Mouse (Mus musculus): ENCODE results near the gene Phtf1. TPM values are rescaled to one million over a fixed set of nuclear protein-coding genes. Genes with fewer than 3 reads are reported as not detected.
A peak's percentile ranks its signal among the peaks of the same experiment; 100 is the strongest.

The Phtf1 gene
- total RNA-seq (2021), result 10 to 100 TPM; 10.1 to 11.2 TPM
- long read RNA-seq, experiment 1, full-length matches to known transcripts, result 16 of 21 reads
- long read RNA-seq, experiment 1, partial matches to known transcripts, result 1 of 21 reads
- long read RNA-seq, experiment 1, other reads (novel, unspliced or antisense), result 4 of 21 reads
- long read RNA-seq, experiment 2, transcript Phtf1-202 (19 exons, 3,327 nt), result major isoform, 9 of 13 reads
- long read RNA-seq, experiment 2, partial matches to known transcripts, result 0 of 13 reads
- long read RNA-seq, experiment 2, other reads (novel, unspliced or antisense), result 2 of 13 reads

DNA sequence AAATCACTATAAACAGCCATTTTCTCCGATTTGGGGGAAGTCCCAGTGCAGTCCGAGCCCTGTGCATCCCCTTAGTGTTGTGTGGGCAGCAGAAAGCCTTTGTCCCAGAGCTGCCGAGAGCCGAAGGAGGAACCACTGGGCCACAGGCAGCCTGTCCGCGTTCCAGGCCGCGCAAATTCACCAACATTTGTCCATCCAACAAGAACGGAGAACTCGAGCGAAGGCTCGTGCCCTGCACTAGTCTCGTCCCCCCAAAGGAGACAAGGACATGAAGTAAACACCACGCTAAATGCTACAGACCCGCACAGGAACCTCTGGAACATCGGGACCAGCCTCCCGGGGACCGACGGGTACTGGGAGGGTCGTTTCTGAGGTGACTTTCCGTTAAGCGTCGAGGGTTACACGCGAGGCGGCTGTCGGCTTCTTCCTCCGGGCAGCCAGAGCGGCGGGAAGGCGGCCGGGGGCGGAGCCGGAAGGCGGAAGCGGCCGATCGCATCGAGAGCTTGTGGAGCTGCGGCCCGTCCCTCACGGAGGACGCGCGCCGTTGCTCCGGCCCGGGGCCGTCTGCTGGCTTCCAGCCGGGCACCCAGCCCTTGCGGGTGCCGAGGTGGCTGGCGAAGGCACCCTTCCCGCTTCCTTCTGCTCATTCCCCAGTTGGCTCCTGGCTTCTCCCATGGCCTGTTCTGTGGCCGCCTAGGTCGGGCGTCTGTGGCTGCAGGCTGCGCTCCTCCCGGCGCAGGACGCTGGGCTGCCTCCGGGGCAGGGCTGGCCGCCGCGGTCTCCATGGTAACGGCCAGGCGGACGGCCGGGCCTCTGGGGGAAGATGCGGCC is at the start of gene Phtf1:
Gene Phtf1 (plus strand): TSS at position 250 of the 831 bp plus-strand sequence.
- intact Hi-C loops (cut with DNase I), result loop anchor here (2.0 kb wide), 1 partner anchor 53 kb away; the partner anchor contains the start of gene Rsbn1
- peak; percentile 89 to 90 for DNase-seq

DNA sequence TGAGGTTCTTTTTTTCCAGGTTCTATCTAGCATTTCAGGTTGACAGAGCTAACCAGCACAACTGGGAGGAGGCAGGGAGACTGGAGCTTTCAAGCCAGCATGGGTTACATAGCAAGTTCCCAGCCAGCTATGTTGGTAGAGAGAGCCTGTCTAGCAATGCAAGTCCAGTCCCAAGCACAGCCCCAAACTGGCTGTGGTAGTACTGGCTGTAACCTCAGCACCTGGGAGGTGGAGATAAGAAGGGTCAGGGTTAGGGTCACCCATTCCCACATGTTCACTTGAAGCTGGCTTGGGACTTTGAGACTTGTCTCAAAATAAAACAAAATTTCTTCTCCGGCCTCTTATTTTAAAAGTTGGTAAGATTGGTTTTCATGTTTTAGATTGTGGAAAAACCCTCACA is 47.8 kb upstream of the Phtf1 start:
- no peak for DNase-seq
- intact Hi-C loops (cut with DNase I), result no loop called here

DNA sequence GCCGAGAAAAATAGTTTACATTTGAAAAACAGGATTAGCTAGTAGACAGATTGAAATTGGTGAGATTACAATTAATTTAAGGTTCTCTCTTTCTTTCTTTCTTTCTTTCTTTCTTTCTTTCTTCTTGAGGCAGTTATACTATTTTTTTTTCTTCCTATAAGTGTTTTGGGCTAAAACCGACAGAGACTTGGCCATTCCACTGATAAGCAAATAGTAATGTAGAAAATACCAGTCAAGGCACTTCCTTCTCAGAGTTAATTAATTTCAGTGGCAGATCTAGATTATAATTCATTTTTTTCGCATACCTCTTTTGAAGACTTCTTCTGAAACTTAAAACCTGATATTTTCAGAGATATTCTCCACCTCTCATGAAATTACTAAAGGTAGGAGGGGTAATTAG is 42.6 kb upstream of the Phtf1 start:
- intact Hi-C loops (cut with DNase I), result no loop called here
- DNase-seq, result no peak

DNA sequence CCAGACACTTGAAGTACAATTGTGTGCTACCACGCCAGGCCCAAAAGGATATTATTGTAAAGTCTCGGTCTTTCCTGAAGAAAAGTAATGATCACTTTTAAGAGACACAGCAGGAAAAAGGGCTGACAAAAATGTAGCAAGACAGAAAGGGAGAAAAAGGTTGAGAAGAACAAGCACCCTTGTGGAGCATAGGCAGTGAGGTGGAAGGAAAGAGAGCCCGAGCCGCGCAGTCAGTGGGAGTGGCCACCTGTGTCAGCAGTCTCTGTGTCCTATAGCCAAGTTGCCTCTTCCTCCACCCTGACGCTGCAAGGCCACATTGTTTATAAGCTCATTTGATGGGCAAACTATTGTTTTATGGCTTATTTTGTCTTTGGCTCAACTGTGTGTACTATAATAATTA is 40.4 kb upstream of the Phtf1 start:
- peak; percentile 13 to 33 for DNase-seq
- intact Hi-C loops (cut with DNase I), result no loop called here

DNA sequence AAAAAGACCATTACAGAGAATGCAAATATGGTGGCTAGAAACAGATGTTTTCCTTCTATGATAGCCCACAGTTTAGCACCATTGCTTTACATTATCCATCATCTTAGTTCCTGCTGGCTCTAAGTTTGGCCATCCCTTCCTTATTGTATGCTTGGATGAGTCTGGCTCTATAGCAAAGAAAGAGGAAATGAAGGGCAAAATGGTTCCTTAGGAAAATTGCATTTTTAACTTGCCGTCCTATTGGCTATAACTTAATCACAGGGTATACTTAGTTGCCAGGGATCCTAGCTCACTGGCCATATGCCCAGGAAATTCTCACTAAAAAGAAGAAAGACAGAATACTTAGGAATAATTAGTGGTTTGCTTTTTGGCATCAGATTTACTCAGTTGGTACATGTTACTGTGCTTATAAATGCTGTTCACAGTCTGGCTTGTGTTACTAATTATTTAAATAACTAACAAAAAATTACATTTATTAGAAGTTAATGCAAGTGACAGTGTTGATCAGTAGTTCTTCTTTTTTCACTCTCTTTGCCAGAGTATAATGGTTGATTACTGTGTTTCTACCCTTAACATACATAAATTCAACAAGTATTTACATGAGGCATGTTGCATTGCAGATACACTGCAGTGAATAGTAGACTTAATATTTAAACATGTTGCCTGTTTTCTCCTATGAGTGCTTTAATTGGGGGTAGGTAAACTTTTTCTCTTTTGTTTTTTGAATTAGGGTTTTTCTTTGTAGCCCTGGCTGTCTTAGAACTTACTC is 22.9 kb upstream of the Phtf1 start:
- no peak for DNase-seq
- intact Hi-C loops (cut with DNase I), result no loop called here

DNA sequence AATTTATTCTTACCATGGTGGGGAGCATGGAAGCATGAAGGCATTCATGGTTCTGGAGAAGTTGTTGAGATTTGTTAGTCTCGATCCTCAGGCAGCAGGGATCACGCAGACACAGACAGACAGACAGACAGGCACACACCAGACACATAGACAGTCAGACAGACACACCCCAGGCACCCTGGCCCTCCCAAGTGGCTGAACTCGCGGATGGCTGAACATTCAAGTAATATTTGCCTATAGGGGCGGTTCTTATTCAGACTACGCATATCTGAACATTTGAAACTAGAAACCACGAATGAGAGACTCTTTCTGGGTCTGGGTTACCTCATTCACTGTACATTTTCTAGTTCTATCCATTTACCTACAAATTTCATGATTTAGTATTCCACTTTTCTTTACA is 19.2 kb upstream of the Phtf1 start:
- no peak for DNase-seq
- intact Hi-C loops (cut with DNase I), result no loop called here

DNA sequence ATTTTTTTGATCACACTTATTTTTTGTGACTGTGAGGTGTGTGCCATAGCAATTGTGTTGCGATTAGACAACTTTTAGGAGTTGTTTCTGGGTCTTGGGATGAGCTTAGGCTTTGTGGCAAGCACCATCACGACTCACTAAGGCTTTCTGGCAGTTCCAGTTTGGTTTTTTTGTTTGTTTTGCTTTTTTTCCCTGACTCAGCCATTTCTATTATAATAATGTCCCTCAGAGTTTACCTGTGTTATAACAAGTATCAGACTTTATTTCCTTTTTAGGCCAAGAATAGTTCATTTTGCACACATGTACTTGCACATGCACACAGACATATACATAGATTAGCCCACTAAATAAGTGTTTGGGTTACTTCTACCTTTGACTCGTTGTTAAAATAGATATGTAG is 7.3 kb upstream of the Phtf1 start:
- intact Hi-C loops (cut with DNase I), result no loop called here
- no peak for DNase-seq

DNA sequence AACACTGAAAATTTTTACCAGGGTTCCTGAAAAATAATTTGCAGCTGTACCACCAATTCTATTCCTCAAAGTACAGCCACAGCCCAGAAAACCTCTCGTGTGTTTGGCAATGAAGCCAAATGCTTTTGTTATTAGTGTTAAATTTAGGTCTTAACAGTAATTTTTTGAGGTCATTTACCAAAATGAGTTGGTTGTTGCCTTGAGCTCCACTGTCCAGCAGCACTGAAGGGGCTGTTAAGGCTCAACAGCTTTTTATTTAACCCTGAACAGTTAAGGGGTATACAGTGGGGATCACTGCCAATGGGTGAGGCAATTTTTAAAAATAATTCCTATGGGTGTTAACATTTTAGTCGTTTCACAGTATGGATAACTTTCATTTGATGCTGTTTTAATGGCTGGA is 679 bp upstream of the Phtf1 start:
- DNase-seq, result no peak
- intact Hi-C loops (cut with DNase I), result no loop called here

DNA sequence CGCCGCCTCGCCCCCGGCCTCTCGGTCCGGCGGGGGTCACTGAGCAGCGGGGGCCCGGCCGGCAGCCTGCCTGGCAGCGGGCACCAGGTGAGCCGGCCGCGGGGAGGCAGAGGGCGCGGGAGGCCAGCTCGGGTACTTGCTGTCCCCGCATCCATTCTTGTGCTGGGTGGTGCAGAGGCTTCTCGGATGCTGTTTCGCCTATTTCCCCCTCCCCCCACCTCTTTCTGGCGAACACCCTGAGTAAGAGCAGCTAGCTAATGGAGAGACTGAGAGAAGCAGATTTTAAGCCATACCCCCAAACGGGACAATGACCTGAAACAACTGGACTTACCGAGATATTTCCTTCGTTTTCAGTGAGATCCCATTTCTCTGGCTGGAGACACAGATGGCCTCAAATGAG is 791 bp downstream of the Phtf1 start:
- DNase-seq, result no peak
- intact Hi-C loops (cut with DNase I), result loop anchor here (2.0 kb wide), 1 partner anchor 54 kb away; the partner anchor contains the start of gene Rsbn1

DNA sequence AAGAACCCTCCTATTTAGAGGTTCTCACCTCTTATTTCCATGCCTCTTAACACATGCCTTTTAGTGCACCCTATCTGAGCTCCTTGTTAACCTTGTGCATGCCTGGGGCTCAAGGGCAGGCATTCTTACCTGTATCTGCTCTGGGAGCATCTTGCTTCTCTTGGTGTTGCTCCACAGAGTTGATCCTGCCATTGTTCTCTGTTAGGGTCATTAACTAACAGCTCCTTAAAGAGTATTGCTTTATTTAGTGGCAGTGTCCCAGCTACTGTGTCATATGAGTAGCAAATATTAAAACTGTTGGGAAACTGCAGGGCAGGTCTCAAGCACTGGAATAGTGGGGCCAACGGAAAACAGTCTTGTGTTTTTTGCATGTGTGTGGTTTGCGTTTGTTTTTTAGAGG is 3.2 kb downstream of the Phtf1 start:
- no peak for DNase-seq
- intact Hi-C loops (cut with DNase I), result no loop called here

DNA sequence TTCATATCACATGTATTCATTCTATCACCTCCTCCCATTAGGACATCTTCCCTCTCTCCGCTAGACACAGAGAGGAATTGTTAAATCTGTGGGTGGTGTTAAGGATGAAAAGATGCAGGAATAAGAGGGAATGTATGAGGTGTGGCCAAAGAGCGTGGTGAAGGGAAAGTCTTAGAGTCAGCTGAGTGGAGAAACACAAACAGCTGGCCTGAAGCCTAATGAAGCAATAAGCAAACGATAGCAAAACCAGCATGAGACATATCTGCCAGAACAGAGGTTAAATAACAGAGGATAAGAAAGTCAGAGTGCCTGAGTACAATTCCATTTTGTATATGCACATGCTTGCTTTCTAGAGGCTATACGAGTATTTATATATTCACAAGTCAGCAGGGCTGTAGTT is 16.6 kb downstream of the Phtf1 start:
- DNase-seq, result no peak
- intact Hi-C loops (cut with DNase I), result no loop called here

DNA sequence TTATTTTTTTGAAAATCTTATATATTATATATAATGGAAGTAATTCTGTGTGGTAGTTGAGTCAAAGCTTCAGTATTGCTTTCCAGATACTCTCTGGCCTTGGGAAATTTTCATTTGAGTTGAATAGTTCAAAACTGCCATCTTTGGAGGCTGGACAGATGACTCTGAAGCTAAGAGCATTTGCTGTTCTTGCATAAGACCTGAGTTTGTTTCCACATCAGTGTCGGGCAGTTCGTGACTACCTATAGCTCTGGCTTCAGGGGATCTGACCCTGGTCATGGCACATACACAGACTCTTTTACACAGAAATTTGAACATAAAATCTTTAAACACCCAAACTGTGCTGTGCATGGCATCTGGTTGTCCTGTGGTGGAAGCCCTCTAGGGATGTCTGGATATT is 17.3 kb downstream of the Phtf1 start:
- intact Hi-C loops (cut with DNase I), result no loop called here

DNA sequence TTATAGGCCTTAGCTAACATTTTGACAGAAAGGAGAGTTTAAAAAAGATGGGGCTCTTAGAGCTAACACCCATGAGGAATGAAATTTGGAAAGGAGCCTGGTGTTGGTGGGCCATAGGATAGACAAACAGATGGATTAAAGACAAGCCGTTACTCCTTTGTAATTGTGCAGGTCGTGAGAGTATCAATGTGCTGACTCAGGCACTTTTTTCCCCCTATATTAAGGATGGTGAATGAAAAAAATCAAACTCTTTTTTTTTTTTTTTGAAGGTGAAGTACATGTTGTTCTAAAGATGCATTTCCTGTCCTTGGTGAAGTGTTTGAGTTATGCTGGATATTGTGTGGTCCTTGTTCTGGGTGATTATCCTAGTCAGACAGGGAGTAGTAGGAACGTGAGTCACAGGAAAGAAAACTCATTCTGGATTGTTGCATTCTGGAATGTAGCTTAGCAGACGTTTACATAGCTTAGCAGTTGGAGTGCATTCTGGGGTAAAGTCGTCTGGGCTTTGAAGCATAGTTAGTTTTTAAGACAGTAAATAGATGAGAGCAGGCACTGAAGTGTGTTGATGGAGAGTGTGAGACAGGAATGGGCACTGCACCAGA is 20.0 kb downstream of the Phtf1 start:
- intact Hi-C loops (cut with DNase I), result no loop called here
- DNase-seq, result no peak

More for the DNA sequence above, 17.3 kb downstream of the Phtf1 start:
- no peak for DNase-seq

DNA sequence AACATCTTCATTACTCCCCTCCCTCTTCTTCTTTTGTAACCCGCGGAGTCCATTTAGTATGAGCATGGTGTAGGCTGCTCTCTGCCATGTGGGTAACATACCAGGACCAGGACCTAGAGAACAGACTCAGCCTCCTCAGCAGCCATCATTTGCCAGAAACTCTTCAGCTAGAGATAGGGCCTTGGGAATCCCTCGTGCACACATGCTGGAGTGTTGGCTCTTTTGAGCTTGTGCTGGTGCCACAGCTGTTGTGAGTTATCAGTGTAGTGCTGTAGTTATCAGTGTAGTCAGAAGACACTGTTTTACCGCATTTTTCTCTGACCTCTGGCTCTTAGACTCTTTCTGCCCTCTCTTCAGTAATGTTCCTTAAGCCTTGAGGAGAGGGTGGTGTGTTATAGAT is 21.4 kb downstream of the Phtf1 start:
- intact Hi-C loops (cut with DNase I), result no loop called here
- no peak for DNase-seq

DNA sequence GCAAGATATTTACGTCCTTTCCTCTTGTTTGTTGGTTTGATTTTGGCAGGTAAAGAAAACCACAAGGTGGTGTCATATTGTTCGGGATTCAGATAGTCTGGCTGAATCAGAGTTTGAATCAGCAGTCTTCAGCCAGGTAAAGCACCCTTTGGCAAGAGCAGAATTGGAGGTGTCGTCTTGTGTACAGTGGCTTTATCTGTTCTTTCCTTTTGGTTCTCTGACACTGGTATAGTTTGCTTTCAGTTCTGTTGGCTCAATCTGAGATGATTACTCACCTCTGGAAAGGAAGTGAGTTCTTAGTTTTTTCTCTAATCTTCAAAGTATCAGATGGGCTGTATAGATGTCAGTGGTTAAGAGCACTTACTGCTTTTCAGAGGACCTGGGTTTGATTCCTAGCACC is 23.4 kb downstream of the Phtf1 start:
- intact Hi-C loops (cut with DNase I), result no loop called here
- no peak for DNase-seq

DNA sequence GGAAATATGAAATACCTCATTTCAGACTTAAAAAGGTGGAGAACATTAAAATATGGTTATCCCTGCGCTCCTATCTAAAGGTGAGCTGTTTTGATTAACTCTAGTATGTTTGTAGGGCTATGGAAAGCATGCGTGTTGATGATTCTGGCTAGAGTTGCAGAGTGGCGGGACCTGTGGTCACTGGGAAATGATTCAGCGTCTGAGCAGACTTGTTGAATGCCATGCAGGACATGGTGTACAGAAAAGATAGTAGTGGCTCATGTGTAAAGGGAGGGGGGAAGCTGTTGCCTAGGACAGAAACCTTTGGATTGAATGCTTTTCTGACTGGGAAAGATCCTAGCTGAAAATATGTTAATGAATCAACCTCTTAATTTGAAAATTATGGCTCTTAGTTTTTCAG is 30.8 kb downstream of the Phtf1 start:
- intact Hi-C loops (cut with DNase I), result no loop called here
- no peak for DNase-seq

DNA sequence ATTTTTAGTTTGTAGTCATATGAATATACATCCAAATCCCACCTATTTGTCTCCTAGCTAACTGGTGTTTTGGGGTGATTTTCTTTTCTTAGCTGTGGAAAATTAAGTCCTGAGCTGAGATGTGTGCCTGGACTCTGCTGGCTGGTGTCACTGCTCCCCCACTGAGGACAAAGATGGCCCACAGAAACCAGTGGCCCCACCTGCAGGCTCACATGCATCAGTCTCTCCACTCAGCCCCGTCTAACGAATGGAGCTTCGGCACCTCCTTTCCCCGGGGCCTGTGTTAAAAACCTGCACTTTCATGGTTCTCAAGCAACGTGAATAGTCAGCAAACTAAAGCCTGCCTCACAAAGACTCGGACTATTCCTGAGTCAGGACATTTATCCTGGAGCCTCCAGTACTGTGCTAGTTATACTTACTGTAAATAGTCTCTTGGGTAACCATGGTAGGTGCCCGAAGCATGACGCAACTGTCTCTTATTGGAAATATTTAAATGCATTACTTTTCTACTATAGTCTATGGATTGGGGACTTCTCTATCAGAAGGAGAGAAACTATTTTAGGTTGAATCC is 39.1 kb downstream of the Phtf1 start:
- DNase-seq, result no peak
- intact Hi-C loops (cut with DNase I), result no loop called here

DNA sequence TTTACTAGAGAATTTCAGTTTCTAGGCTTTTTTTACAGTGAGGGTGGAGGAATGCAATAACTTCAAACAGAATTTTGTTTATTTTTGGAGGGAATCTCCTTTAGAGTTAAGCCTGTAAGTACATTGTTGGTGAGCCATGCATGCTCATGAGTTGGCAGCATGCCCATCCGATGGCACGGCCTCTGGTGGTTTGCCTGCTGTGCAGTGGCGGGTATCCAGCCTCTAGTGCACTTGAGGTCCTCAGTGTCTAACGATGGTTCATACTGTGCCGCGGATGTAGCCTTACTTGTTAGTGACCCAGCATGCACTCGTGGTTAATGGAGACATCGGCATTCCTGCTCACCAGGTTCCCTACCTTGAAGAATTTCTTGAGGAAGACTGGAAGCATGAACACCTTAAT is 39.6 kb downstream of the Phtf1 start:
- intact Hi-C loops (cut with DNase I), result no loop called here
- peak; percentile 45 to 61 for DNase-seq

DNA sequence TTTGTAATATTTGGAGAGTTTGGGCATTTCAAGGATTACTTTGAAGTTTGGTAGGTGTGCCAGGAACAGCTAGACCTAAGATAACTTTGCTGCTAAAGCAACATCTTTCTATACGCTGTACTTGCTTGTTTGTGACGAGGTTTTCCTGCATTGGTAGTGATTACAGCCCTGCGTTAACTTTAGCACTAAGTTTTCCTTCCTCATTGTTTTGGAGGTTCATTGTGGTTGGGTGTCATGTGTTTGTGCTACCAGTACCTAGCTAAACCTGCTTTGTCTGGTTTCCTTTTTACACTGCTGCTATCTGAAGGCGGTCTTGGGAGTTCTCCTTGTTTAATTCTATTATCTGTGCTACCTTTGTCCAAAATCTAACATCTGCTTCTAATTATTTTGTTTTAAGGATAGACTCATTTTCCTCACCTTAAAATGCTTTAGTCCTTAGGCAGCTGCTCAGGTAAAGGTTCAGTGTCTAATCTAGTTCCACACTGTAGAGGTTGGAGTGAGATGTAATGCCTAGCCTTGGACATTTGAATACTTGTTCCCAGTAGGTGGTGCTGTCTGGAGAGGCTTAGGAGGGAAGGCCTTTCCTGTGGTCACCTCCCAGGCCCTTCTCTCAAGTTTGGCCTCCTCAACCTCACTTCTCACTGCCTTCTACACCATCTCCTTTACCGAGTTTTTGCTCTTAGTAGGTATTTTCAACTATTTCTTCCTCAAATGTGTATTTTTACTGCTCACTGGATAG is 42.2 kb downstream of the Phtf1 start:
- DNase-seq, result no peak
- intact Hi-C loops (cut with DNase I), result no loop called here

DNA sequence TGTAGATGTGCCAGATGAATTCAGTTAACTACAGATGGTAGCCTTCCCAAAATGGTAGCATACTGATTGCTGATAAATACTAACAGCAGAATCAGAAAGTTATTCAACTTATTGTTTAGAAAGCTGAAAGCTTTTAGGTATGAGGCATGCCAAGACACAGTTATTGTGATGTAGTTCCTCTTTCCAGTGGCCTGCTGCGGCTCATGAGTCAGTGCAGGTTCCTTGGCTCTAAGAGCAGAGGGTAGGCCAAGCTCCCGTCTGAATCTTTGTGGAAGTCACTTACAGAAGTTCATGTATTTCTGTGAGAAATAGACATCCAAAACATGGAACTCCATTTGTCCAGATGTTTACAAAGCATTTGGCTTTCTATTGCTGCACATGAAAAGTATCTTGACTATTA is 44.1 kb downstream of the Phtf1 start:
- intact Hi-C loops (cut with DNase I), result no loop called here

More for the DNA sequence above, 44.1 kb downstream of the Phtf1 start:
- no peak for DNase-seq

All from heart, postnatal 14 days (tissue).